Mouse (Mus musculus) heart, postnatal 14 days (tissue): ENCODE measurements around the gene Trim46. TPM values are rescaled to one million over a fixed set of nuclear protein-coding genes. Genes with fewer than 3 reads are reported as not detected.

ENCODE experiments used
- DNase-seq, 2 experiments: peaks; one replicate each; pipeline ENCODE4 v3.0.0; 2021 to 2022
- intact Hi-C: fragments of 180-260 bp; cut with DNase I; formaldehyde crosslinking; loops from one replicate; pipeline ENCODE4 v1.15.1; 2025
- total RNA-seq, 2 experiments: library from RNA; stranded (reverse); gene quantifications; 2 replicates each; pipeline ENCODE4 v1.2.3; 2021

Trim46 gene
- total RNA-seq, 2 experiments from 2014 or later = 0.68 to 0.76 TPM

GRCm38 (mm10) chr3:89276061-89276460, 30.0 kb upstream of the Trim46 start:
- intact Hi-C loops = no loop called here
- no peak for DNase-seq

DNA sequence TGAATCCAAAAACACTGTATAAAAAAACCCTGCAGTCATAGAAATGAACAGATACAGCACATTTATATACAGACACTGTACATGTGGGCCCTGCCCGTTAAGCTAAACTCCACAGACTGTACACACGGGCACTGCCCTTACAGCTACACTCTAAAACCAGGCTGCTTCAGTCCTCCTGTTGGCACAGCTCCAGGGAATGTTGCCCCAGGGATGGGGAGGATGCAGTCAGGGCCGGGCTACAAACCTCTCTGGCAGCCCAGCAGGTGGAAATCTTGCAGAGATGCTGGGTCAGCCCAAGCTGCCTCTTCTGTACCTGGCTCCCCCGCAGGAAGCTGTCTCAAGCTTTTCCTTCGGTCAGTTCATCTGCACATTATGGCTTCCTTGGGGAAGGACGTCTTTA, 25.7 kb upstream of the Trim46 start:
- peak; percentile 40 to 56 for DNase-seq

GRCm38 (mm10) chr3:89270891-89271290, 24.8 kb upstream of the Trim46 start:
- peak; percentile 53 to 60 for DNase-seq

More for the DNA sequence above, 25.7 kb upstream of the Trim46 start:
- intact Hi-C loops = no loop called here

GRCm38 (mm10) chr3:89270051-89270755, 24.1 kb upstream of the Trim46 start, which contains the start of gene Slc50a1:
TSS of gene Slc50a1 (minus strand) at chr3:89270570.
- peak; percentile 93 to 94 for DNase-seq
- intact Hi-C loops = no loop called here

More at GRCm38 (mm10) chr3:89270891-89271290, 24.8 kb upstream of the Trim46 start:
- intact Hi-C loops = no loop called here

GRCm38 (mm10) chr3:89268916-89269315, 22.8 kb upstream of the Trim46 start:
- intact Hi-C loops = no loop called here
- DNase-seq = no peak

- intact Hi-C loops = loop anchor here (2.0 kb wide), 1 partner anchor 16 kb away; no protein-coding TSS in a partner anchor
- DNase-seq = peak; percentile 73 to 80
Observed at GRCm38 (mm10) chr3:89266439-89266893, 20.4 kb upstream of the Trim46 start.

DNA sequence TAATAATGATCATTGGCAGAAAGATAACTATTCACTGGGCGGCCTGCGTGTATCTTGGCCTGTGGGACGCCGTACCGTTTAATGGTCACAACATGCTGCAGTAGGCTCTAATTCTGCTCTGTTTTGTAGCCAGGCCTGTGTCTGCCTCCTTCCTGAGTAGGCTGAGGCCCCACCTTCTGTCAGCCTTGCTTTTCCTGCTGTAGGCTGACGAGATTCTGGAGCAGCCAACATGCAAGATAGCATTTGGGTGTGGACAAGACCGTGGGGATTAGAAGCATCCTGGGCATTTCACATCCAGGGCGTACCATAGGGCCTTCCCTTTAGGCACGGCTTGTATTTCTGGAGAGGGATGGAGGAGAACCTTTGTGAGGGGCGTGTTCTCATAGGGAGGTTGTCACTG, 16.3 kb upstream of the Trim46 start:
- intact Hi-C loops = no loop called here
- peak; percentile 37 to 56 for DNase-seq

DNA sequence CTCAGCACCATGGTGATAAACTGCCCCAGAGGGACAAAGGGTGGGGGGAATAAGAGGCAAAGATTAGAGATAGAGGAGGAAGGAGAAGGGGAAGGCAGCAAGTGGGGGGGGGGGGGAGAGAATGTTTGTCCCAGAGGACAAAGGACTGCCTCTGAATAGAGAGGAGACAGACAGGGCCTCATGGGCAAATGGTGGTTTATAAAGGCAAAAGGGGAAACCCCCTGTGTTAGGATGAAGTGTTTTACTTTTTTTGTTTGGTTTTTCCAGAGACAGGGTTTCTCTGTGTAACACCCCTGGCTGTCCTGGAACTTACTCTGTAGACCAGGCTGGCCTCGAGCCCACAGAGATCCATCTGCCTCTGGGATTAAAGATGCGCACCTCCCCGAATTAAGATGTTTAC, 14.1 kb upstream of the Trim46 start:
- intact Hi-C loops = no loop called here
- no peak for DNase-seq

DNA sequence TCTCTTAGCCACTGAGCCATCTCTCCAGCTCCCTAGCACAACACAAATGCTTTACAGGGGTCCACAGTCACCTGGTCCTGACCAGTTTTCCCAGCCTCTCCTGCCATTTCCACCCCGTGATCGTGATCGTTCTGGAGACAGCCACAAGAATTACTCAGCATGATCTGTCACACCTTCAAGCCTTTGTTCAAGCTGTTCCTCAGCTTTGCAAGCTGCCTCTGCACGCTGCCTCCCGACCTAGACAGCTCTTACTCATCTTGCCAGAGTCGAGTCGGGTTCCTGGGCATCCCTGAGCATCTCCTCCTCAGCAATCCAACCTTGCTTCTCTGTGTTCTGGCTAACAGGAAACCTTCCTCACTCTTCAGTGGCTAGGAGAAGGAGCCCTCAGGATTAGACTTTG, 13.0 kb upstream of the Trim46 start, which contains the start of gene Dpm3:
Gene Dpm3 (plus strand): TSS at position 283 of the 400 bp plus-strand sequence.
- intact Hi-C loops = no loop called here
- no peak for DNase-seq

DNA sequence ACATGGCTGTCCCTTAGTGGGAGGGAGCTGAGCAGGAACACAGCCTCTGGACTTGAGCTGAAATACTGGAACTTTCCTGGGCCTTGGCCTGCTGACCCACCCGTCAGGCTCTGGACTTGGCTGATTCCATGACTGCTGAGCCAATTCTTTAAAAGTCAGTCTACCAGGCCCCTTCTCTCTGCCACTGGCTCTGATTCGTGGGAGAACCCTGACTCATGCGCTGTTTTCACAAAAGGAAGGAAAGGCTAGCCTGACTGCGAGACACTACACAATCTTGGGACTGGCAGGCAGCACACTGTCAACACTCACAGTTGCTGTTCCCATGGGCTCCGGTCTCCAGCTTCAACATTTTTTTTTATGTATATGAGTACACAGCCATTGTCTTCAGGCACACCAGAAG, 10.1 kb upstream of the Trim46 start:
- peak in 1 of 2 experiments; percentile 51 for DNase-seq
- intact Hi-C loops = no loop called here

- intact Hi-C loops = no loop called here
Observed at GRCm38 (mm10) chr3:89254994-89255393, 8.9 kb upstream of the Trim46 start.

GRCm38 (mm10) chr3:89251365-89251895, 5.3 kb upstream of the Trim46 start:
- intact Hi-C loops = loop anchor here (2.0 kb wide), 1 partner anchor 15 kb away; no protein-coding TSS in a partner anchor
- DNase-seq = peak; percentile 68 to 69

More at GRCm38 (mm10) chr3:89254994-89255393, 8.9 kb upstream of the Trim46 start:
- no peak for DNase-seq

- DNase-seq = peak; percentile 74 to 77
- intact Hi-C loops = loop anchor here (1.0 to 2.0 kb wide), 3 partner anchors 16 to 58 kb away; no protein-coding TSS in a partner anchor
Observed at GRCm38 (mm10) chr3:89250435-89251040, 4.4 kb upstream of the Trim46 start.

DNA sequence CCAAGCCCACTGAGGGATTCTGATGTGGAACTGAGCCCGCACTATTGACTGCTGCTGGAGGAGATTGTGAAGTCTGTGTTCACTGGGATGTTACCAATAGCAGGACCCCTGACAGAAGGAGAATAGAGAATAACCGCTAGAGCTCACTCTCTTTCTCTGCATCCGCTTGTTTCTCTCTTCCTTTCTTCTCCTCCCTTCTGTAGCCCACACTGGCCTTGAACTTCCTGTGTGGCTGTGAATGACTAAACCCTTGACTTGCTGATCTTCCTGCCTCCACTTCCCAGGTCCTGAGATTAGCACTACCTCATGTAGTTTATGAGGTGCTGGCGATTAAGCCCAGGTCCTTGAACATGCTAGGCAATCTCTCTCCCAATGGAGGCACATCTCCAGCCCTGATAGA, 1.4 kb upstream of the Trim46 start:
- intact Hi-C loops = no loop called here
- DNase-seq = no peak

- DNase-seq = peak; percentile 33 to 36
- intact Hi-C loops = no loop called here
Observed at GRCm38 (mm10) chr3:89245688-89246171, 379 bp downstream of the Trim46 start, which contains the start of gene Krtcap2. TSS of gene Krtcap2 (plus strand) at chr3:89245966.

- intact Hi-C loops = no loop called here
- no peak for DNase-seq
Observed at GRCm38 (mm10) chr3:89244982-89245687, 974 bp downstream of the Trim46 start.

DNA sequence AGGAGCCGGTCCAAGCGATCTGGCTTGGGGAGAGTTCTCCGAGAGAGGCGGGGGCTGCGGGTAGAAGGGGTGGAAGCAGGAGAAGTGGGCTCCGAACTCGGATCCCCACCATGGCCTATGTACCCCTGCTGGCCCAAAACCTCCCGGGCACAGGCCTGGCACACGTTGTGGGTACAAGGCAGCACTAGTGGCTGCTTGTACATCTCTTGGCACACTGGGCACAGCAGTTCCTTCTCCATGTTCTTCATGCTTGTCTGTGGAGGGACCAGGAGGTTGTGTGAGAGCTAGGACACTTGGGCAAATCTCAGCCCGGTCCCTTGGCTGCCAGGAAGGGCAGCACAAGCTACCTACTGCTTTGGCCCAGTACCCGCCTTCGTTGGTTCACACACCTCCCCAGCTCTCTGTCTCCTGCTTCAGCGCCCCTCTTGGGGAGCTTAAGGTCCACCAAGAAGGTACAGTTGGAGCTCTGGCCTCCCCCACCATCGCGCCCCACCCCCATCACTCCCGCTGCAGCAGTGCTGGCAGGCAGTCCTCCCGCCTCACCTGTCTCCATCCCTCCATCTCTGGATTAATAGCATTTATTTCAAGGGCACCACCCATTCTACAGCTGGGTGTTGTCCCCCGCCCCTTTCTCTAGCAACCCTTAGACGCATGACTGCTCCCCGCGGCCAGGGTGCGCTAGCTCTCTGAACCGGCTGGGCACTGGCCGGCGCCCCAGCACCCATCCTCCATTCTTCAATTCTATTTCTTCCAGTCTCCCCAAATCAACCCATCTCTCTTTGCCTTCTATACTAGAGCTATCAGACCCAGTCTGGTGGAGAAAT, 1.7 kb downstream of the Trim46 start:
- DNase-seq = peak in 1 of 2 experiments; percentile 38
- intact Hi-C loops = no loop called here

DNA sequence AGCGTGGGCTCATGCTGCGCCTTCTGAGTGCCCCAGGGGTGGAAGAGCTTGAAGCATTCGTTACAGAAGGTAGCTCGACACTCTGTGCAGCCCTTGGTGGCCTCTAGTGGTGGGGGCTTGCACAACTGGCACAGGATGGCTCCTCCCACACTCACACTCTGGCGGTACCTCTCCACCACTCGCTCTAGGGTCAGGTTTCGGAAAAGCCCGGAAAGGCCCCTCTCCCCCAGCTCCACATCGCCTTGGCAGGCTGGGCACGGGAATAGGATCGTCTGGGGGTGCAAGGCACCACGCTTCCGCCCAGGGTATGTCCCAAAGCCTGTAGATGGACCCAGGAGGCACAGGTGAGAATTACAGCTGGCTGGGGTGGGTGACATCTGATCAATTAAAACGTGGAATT, 2.5 kb downstream of the Trim46 start:
- intact Hi-C loops = no loop called here
- DNase-seq = peak in 1 of 2 experiments; percentile 57

- intact Hi-C loops = no loop called here
- DNase-seq = peak; percentile 54 to 78
Observed at GRCm38 (mm10) chr3:89242331-89242895, 3.7 kb downstream of the Trim46 start.
